Mouse (Mus musculus) CH12F3 (cell line): ENCODE results near the gene Efl1.
"Not testable (repeated sequence)": the region's sequence is repeated elsewhere in the genome, so short reads cannot be mapped to it uniquely, and the experiment has no call there.

ENCODE experiments used
- in situ Hi-C: fragments of 300-500 bp; cut with MboI; formaldehyde crosslinking; loops from 2 replicates; pipeline ENCODE4 v1.14.3; 2020; ENCODE audit warnings: low sequenced_read_pairs

The Efl1 gene

DNA sequence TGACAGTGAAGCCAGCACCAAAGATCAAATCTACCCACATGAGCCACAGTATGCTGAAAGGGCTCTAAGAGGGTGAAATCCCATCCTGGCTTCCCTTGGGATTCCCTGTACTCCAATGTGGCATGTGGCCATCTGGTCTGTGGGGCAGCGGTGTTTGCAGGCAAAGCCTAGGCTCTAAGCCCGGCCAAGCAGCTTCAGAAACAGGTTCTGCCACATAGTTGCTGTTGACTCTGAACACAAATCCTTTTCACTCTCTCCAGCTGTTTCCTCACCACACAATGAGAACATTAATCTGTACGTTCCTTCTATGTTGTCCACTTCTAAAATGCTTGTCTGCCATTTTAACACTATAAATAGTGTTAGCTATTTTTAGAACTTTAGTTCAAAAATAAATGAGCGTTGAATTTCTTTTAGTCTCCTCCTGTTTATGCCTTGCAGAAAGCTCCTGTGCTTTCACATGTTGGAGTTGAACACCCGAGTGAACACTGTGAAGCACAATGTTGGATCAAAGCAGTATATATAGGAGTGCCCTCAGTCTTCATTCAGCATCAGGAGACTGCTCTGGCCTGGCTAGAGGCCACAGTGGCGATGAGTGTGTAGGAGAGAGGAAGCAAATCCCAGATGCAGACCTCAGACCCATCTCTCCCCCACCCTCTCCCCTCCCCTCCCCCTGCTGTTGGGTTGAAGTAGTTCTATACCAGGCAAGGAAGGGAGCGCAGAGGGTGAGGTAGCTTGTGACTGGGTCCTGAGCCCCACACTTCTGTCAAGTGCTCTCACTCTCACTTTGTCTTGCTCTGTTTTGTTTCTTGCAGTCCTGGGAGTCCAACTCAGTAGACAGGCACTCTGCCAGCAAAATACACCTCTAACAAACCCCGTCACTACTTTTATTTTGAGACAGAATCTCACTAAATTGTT is 104.0 kb downstream of the Efl1 start:
- in situ Hi-C loops: no loop called here

DNA sequence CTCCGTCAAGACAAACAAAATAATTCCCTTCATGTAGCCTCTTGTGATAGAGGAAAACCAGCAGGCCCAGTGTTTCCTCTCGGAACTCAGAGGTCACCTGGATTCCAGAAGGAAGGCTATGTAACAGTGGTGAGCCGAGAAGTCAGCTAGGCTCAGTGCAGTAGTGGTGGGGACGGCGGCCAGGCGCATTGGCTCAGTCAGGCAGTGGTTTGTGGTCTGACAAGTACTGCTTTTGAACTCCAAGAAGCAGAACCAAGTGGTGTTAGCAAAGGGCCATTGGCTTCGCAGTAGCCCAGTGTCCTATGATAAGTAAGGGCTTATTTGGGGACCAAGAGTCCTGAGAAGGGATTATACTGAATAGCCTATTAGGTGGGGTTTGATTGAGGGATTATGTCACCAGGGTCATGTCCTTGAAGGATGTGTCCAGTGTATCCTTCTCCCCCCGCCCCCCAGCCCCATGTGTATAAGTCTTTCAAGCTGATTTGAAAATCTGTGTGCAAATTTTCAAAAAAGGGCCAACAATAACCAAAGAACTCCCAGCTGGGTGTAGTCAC is 107.3 kb downstream of the Efl1 start:
- in situ Hi-C loops: no loop called here

DNA sequence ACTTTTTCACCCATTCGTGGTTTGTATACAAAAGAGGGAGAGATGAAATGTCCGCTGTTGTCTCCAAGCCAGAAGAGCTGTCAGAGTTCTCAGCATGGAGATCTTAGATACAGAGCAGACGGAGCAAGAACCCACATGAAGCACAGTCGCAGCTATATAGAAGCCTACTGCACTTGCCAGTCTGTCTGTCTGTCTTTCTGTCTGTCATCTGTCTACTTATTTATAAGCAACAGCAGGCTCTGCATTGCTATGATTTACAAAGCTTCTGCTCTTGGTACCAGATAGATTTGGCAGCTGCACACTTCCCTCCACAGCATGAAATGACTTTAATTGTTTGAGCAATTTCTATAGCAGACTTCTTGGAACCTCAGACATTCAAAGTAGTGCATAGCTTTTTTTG is 110.1 kb downstream of the Efl1 start:
- in situ Hi-C loops: no loop called here

DNA sequence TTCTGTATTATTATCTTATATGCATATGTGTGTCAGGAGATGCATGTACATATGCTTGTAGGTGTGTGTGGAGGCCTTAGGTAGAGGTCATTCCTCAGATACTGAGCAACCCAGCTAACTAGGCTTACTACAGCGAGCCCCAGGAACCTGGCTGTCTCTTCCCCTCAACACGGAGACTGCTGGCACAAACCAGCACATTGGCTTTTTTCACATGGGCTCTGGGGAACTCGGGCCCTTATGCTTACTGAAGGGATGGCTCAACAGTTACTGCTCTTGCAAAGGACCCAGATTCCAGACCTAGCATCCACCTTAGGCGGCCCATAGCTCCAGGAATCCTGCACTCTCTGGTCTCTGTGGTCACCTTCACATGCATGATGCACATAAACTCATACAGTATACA is 110.7 kb downstream of the Efl1 start:
- in situ Hi-C loops: no loop called here

DNA sequence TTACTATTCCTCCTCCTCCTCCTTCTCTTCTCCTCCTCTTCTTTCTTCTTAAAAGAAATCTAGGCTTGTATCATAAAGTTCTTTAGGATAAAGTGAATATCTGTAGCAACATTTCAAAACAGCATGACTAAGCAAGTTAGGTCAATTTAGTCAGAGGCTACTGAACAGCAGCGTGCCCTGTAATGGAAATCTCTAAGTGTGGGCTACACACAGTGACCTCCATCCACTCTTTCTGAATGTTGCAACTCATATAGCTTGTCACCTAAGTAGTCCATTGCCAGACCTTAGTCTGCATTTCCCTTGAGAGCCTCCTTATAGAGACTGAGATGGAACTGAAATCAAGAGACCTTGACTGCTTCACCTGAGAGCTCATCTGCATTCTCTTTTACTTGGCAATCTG is 116.5 kb downstream of the Efl1 start:
- in situ Hi-C loops: no loop called here

DNA sequence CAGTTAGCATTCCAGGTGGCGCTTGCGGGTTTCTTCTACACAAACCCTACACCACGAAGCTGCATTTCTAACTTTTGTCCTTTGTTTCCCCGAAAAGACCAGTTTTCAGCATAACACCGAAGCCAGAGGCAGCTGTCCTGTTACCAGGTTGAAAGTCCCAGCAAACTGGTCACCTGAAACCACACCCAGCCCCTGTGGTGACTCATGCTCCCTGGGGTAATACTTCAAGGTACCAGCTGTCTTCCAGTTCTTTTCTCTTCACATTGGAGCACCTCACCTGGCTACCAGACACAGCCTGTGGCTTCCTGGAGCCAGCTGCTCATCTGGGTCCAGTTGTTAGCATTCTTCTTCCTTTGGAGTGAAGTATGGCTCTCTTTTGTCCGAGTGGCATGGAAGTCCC is 118.2 kb downstream of the Efl1 start:
- in situ Hi-C loops: no loop called here

DNA sequence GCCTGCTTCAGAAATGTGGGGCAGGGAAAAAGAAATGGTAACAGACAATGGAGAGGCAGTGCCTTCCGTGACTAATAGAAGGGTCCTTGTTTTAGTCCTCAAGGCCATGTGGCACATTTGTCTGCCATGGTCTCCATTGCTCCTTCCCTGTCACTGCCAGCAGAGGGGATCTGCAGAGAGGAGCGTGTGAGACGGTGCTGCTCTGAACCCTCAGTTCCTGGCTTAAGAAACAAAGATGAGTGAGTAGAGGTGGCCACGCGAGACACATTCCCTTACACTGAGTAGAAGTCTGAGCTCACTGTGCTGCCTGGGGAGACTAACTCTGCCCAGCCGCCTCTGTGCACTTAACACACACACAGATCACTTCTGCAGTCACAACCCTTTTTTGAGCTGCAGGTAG is 121.8 kb downstream of the Efl1 start:
- in situ Hi-C loops: no loop called here

DNA sequence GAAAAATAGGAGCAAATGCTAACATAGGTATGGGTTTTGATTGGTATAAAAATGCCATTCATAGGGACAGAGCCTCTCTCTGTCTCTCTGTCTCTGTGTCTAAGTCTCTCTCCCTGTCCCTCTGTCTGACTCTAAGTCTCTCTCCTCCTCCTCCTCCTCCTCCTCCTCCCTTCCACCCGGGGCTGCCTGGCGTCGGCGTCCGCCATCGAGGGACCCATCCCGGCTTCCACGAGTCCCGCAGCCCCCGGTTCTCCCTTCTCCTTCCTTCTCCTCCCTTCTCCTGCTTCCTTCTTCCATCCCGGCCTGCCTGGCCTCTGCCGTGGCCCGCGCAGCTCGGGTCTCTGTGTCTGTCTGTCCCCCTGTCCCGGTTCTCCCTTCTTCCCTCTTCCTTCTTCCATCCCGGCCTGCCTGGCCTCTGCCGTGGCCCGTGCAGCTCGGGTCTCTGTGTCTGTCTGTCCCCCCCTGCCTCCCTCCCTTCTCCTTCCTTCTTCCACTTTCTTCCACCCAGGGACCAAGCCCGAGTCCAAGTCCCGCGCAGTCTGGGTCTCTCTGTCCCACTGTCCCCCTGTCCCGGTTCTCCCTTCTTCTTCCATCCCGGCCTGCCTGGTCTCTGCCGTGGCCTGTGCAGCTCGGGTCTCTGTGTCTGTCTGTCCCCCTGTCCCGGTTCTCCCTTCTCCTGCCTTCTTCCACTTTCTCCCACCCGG is 122.7 kb downstream of the Efl1 start:
- in situ Hi-C loops: not testable (repeated sequence)

DNA sequence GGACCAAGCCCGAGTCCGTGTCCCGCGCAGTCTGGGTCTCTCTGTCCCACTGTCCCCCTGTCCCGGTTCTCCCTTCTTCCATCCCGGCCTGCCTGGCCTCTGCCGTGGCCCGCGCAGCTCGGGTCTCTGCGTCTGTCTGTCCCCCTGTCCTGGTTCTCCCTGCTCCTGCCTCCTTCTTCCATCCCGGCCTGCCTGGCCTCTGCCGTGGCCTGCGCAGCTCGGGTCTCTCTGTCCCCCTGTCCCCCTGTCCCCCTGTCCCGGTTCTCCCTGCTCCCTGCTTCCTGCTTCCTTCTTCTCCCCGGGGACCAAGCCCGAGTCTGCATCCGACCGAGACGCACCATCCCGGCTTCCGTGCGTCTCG is 123.2 kb downstream of the Efl1 start:
- in situ Hi-C loops: not testable (repeated sequence)

DNA sequence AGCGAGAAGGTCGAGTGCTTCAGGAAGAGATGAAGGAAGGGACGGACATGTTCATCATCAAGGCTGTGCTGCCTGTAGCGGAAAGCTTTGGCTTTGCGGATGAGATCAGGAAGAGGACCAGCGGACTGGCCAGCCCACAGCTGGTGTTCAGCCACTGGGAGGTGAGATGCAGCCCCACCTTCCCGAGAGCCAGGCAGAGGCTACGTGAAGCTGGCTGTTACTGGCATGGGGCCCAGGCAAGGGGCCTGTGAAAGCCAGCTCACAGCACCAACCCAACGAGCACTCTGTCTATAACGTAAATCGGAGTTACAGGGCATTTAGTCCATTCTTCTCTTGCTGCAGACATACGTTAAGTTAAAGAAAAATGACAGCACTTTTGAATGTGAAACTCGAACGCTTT is 124.1 kb downstream of the Efl1 start:
- in situ Hi-C loops: no loop called here

DNA sequence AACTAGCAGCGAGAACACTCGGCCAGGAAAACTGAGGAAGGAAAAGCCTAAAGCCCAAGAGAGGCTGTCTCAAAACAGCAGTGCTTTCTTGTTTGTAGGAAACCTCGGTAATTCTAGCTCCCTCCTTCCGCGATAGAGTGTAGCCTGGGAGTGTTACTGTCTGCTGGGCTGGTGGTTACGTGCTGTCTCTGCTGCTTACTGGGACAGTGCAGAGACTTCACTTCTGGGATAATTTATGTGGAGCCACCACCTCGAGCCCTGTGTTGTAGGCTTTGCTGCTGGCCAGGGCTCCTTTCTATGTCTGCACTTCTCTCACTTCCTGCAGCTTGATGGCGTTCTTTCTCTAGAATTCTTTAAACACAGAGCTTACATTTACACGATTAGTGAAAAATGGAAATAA is 124.7 kb downstream of the Efl1 start:
- in situ Hi-C loops: no loop called here

DNA sequence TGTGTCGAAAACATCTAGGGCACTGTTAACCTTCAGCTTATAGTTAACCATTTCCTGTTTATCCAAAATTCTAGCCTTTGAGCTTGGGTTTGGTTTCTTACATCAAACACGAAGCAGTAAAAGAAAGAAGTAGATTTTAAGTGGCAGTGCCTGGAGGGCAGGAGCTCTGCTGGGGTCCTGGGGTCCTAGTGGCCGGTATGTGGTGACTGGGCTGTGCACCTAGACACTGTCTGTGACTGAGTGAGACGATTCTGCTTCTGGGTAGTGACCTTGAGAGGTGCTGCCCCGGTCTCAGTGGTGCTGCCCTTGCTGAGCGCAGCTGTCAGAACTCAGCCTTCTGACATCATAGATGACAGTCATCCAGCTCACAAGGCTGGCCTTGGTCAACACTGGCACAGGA is 125.5 kb downstream of the Efl1 start:
- in situ Hi-C loops: no loop called here

DNA sequence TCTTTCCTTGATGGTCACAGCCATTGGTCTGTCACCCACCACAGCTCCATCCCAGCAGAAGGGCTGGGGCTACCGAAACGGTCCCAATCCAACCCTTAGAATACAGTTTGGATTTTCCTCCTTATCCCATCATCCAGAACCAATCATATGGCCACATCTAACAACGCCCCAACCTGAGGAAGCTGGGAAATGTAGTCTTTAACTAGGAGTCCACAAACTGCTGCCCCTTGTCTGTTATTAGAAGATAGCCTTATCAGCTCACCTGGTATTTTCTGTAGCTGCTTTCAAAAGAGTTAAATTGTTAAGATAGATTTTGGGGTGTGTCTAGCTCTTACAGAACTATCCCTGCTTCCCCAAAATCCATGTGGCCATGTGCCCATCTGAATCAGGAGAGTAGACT is 126.7 kb downstream of the Efl1 start:
- in situ Hi-C loops: no loop called here

DNA sequence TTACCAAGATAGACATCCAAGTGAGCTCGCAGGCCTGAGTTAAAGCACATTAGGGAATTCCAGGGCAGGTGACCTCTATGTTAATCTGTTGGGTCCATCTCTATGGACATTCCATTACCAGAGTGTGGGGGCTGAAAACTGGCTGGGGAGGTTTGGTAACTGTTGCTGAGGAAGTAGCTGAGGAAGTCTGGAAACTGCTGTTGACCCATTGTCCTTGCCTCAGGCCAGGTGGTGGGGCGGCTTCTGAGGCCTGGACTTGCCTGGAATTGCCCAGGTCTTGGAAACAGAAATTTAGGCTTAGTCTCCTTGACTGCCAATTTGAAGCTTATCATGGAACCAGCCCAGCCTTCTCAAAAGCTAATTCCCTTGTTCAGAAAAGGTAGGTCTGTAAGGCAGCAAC is 134.7 kb downstream of the Efl1 start:
- in situ Hi-C loops: no loop called here

DNA sequence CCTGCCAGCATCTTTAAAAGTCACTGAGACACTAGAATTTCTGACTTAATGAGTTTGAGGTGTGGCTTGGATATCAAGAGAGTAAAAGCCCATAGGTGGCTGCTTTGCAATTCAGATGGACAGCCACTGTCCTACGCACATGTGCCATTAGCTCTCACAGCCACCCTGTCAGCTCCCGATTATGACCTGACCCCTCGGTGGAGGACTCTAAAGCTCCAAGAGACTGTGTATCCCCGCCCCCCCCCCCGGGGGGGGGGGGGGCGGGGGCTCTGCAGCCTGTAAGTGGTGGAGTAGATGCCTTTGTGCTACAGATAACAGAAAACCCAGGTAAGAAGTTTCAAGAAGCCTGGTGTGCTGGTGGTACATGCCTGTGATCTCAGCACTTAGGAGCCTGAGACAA is 135.3 kb downstream of the Efl1 start:
- in situ Hi-C loops: no loop called here

DNA sequence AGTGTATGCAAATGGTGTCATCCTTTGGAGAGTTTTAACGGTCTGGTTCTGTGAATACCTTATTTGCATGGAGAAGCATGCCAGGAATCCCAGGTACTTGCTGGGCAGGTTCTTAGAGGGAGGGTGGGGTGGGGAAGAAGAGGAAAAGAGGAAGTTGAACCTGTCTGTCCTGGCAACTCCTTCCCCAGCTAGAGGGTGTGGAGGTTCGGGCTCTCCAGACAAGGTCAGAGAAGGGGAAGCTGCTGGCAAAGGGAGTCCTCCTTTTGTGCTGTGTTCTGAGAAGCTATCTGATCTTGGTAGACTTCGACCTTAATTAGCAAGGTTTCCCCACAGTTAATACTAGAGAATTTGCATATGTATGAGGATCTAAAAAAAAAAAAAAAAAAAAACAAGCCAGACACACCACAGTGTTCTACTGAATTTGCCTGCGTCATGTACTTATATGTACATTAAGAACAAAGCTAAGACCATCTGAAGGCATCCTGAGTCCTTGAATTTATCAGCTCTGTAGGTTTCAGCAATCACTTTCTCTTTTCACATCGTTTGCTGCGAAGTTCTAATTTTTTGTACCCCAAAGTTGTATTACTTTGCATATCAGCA is 137.0 kb downstream of the Efl1 start:
- in situ Hi-C loops: no loop called here

DNA sequence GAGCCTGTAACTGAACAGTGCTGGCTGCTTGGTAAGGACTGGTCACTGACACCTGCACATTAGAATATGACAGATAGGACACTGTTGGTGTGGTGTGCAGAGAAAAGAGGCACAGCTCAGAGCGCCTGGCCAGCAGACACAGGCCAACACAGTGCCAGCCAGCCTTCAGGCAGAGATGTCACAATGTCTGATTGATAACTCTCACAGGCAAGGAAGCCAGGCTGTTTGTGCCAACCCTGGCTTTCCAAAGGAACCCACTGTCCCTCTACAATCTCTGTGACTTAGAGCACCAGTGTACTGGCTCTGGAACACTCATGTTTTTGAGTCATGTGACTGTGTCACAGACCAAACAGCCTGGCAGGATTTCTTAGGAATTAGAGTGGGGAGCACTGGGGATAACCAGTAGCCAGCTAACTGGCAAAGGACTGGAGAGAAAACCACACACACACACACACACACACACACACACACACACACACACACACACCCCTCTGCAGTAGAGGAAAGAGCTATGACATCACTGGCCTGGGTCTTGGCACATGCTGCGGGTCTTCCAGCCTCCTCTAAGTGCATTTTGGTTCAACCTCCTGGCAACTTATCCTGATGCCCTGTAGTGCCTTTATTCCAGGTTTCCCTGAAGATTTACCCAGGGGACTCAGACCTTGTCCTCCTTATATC is 137.7 kb downstream of the Efl1 start:
- in situ Hi-C loops: no loop called here

DNA sequence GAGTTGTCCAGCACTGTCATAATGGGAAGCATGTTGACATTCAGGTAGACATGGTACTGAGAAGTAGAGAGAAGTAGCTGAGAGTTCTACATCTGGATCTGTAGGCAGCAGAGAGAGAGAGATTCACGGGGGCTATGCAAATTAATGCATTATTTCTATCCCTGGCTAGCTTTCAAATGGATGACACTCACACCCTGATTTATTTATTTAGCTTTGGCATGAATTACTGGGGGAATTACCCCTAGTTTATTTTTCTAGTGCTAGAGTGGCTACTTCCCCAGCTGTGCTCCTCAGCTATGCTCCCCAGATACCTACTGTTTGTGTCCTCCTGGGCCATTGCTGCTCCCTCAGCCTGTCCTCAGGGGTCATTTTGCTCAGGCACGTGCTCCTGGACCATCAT is 144.2 kb downstream of the Efl1 start:
- in situ Hi-C loops: no loop called here

DNA sequence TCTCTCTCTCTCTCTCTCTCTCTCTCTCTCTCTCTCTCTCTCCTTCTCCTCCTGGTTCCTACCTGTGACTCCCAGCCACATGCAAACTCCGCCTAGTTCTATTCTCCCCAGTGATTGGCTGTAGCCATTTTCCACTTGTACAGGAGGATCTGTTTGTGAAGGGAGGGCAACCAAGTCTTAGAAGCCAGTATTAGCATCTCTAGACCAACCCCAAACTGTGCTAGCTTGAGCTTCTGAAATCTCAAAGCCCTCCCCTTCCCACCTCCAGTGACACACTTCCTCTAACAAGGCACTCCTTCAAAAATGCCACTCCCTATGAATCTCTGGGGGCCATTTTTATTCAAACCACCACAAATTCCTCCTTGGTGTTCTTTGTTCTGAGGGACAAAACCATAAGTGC is 144.7 kb downstream of the Efl1 start:
- in situ Hi-C loops: no loop called here

DNA sequence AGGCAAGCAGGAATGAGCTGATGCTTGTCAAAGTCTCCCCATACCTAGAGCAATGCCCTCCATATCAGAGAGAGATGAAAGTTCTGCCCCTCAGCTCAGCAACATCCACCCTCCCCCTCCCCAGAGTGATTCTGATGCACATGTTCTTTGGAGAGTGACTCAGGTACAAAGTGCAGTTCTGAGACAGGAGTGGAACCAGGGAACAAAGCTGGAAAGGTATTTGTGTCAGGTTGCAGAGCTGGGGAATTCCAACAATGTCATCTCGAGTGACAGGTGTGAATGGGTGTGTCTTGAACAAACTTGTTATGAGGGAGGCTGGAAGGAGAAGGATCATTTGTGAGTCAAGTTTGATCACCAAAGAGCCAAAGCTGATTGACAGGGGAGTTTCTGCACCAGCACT is 146.1 kb downstream of the Efl1 start:
- in situ Hi-C loops: no loop called here

DNA sequence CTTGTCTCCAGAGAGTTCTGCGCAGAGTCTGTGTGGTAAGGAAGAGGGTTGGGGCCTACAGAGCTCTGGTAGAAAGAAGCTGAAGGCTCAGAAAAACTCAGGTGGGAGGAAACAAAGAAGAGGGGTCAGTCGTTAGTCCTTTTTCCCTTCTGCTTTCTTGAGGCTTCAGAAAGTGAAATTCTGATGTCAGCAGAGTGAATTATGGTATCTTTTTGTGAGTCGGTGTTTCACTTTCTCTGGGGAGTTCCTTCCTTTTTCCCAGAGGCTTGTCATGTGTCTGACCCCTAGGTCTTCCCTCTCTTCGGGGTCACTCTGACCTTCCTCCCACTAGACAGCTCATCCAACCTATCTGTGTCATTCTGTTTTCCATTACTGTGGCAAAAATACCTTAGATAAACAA is 153.8 kb downstream of the Efl1 start:
- in situ Hi-C loops: no loop called here
